Mouse (Mus musculus) stomach, postnatal 0 days (tissue): Measurements from ENCODE around the gene Gli1. TPM values are rescaled to one million over a fixed set of nuclear protein-coding genes. Genes with fewer than 3 reads are reported as not detected.
A peak's percentile ranks its signal among the peaks of the same experiment; 100 is the strongest.

ENCODE experiments used
- ATAC-seq: fragments of 200-750 bp; cut with Nextera tagmentation; 2 replicates; pipeline ENCODE4 v1.8.0; 2017; ENCODE audit not compliant: low FRiP score, low TSS enrichment
- DNase-seq: peaks from one replicate; pipeline ENCODE4 v3.0.0-alpha.2; 2016; ENCODE audit warnings: low spot score
- H3K27ac ChIP-seq: fragments of 300-500 bp; sonication (generic); replicated peaks from 2 replicates; pipeline ENCODE4 v1.5.1; 2014; ENCODE audit warnings: mild to moderate bottlenecking, control low read depth
- H3K27me3 ChIP-seq: fragments of 300-500 bp; sonication (generic); 2 replicates; pipeline ENCODE4 v1.6.1; 2014; ENCODE audit warnings: low read length; ENCODE audit not compliant: control insufficient read depth, insufficient read depth
- H3K36me3 ChIP-seq: fragments of 300-500 bp; sonication (generic); 2 replicates; pipeline ENCODE4 v1.6.1; 2014; ENCODE audit warnings: low read length, mixed read lengths; ENCODE audit not compliant: control insufficient read depth, insufficient read depth
- H3K4me1 ChIP-seq: fragments of 300-500 bp; sonication (generic); replicated peaks from 2 replicates; pipeline ENCODE4 v1.6.1; 2014; ENCODE audit warnings: antibody characterized with exemption; ENCODE audit not compliant: control insufficient read depth, insufficient read depth
- H3K4me2 ChIP-seq: fragments of 300-500 bp; sonication (generic); replicated peaks from 2 replicates; pipeline ENCODE4 v1.6.1; 2014; ENCODE audit warnings: low read depth, mild to moderate bottlenecking, control low read depth, moderate library complexity
- H3K4me3 ChIP-seq: fragments of 300-500 bp; sonication (generic); 2 replicates; pipeline ENCODE4 v1.5.1; 2014; ENCODE audit warnings: low read depth, low read length, control low read depth
- H3K9ac ChIP-seq: fragments of 300-500 bp; sonication (generic); 2 replicates; pipeline ENCODE4 v1.6.1; 2014; ENCODE audit warnings: mild to moderate bottlenecking, low read length, control low read depth, mixed read lengths
- H3K9me3 ChIP-seq: fragments of 300-500 bp; sonication (generic); 2 replicates; pipeline ENCODE4 v1.6.1; 2016; ENCODE audit warnings: low read length; ENCODE audit not compliant: control insufficient read depth
- CTCF ChIP-seq: IDR thresholded peaks from 2 replicates; pipeline ENCODE4 v1.5.1; 2016; ENCODE audit warnings: antibody characterized with exemption, low read depth, mild to moderate bottlenecking, moderate library complexity
- EP300 ChIP-seq: optimal IDR thresholded peaks from 2 replicates; pipeline ENCODE3; 2016; ENCODE audit warnings: antibody characterized with exemption
- WGBS: fragments of 180-500 bp; shearing (Covaris S2); extraction: QIAGEN DNeasy Blood & Tissue Kit; methylation state at CpG from one replicate; pipeline ENCODE4 v1.1.7; 2014; 5-methylcytosine and 5-hydroxymethylcytosine counted together
- polyA plus RNA-seq: library from polyadenylated mRNA; unstranded; fragments of >200 nt; fragmentation: Nextera tagmentation; extraction: Ambion mirVana; gene quantifications from 2 replicates; pipeline ENCODE4 v1.2.1, GENCODE M21; 2015

The Gli1 gene
- polyA plus RNA-seq, 1 experiment from 2014 or later, result 2.3 TPM

GRCm38 (mm10) chr10:127350594-127351284, 9.0 kb upstream of the Gli1 start:
- no peak for TF ChIP-seq EP300
- TF ChIP-seq CTCF, result peak; percentile 96
- ATAC-seq (peak; percentile 73), DNase-seq (peak; percentile 82)
- Histone ChIP-seq H3K27me3 (no peaks in the 10 kb centered on the region), H3K4me1 (no peaks in the 10 kb centered on the region), H3K36me3 (no peaks in the 10 kb centered on the region), H3K9ac (no peak overlapping the region), H3K9me3 (no peaks in the 10 kb centered on the region), H3K4me2 (peak overlapping the region; percentile 28; the same call in 1 of the 2 replicates), H3K27ac (no peak overlapping the region), H3K4me3 (no peak overlapping the region)
- WGBS, result 9% methylated on average over 24 of the region's 24 CpGs

- no peak for DNase-seq
- Histone ChIP-seq H3K27ac (no peak overlapping the region), H3K36me3 (no peaks in the 10 kb centered on the region), H3K9me3 (no peaks in the 10 kb centered on the region), H3K4me2 (no peak overlapping the region), H3K4me3 (no peak overlapping the region), H3K9ac (no peak overlapping the region), H3K4me1 (no peaks in the 10 kb centered on the region), H3K27me3 (no peaks in the 10 kb centered on the region)
- TF ChIP-seq EP300 (no peak), CTCF (no peak)
- ATAC-seq, result no peak
- WGBS, result 74% methylated on average over 8 of the region's 8 CpGs
These were observed 8.0 kb upstream of the Gli1 start for GRCm38 (mm10) chr10:127349810-127350209.

- no peak overlapping the region for H3K4me2 ChIP-seq
- 66% methylated on average over 4 of the region's 4 CpGs for WGBS
- ATAC-seq, result no peak
- H3K4me3 ChIP-seq, result no peak overlapping the region
- no peaks in the 10 kb centered on the region for H3K9me3 ChIP-seq
- H3K4me1 ChIP-seq, result no peaks in the 10 kb centered on the region
- H3K27me3 ChIP-seq, result no peaks in the 10 kb centered on the region
- DNase-seq, result no peak
- H3K27ac ChIP-seq, result no peak overlapping the region
- no peak overlapping the region for H3K9ac ChIP-seq
- no peak for TF ChIP-seq EP300
- TF ChIP-seq CTCF, result peak; percentile 45
- no peaks in the 10 kb centered on the region for H3K36me3 ChIP-seq
These were observed 7.2 kb upstream of the Gli1 start for GRCm38 (mm10) chr10:127348957-127349356.

GRCm38 (mm10) chr10:127346173-127346572, 4.4 kb upstream of the Gli1 start:
- 74% methylated on average over 3 of the region's 3 CpGs for WGBS
- TF ChIP-seq EP300, result no peak
- no peak for TF ChIP-seq CTCF

GRCm38 (mm10) chr10:127343029-127343428, 1.3 kb upstream of the Gli1 start:
- H3K27ac ChIP-seq, result no peak overlapping the region
- ATAC-seq (no peak), DNase-seq (no peak)
- H3K9me3 ChIP-seq, result no peaks in the 10 kb centered on the region
- H3K4me3 ChIP-seq, result no peak overlapping the region
- TF ChIP-seq CTCF, result no peak
- TF ChIP-seq EP300, result no peak
- H3K27me3 ChIP-seq, result no peaks in the 10 kb centered on the region; the same call in 1 of the 2 replicates
- no peaks in the 10 kb centered on the region for H3K36me3 ChIP-seq
- no peaks in the 10 kb centered on the region; the same call in 1 of the 2 replicates for H3K4me1 ChIP-seq
- no peak overlapping the region for H3K4me2 ChIP-seq
- H3K9ac ChIP-seq, result no peak overlapping the region
- 74% methylated on average over 3 of the region's 3 CpGs for WGBS

More at GRCm38 (mm10) chr10:127346173-127346572, 4.4 kb upstream of the Gli1 start:
- Histone ChIP-seq H3K27ac (no peak overlapping the region), H3K4me3 (no peak overlapping the region), H3K4me2 (no peak overlapping the region), H3K9me3 (no peaks in the 10 kb centered on the region), H3K9ac (no peak overlapping the region), H3K27me3 (no peaks in the 10 kb centered on the region), H3K36me3 (no peaks in the 10 kb centered on the region), H3K4me1 (no peaks in the 10 kb centered on the region)
- ATAC-seq, result no peak
- no peak for DNase-seq

- Histone ChIP-seq H3K9ac (peak overlapping the region; percentile 57), H3K4me3 (peak overlapping the region; percentile 50), H3K27me3 (no peaks in the 10 kb centered on the region; the same call in 1 of the 2 replicates), H3K9me3 (no peaks in the 10 kb centered on the region), H3K27ac (peak overlapping the region; percentile 89), H3K4me1 (no peaks in the 10 kb centered on the region; the same call in 1 of the 2 replicates), H3K36me3 (no peaks in the 10 kb centered on the region), H3K4me2 (peak overlapping the region; percentile 86)
- WGBS, result 3% methylated on average over 5 of the region's 11 CpGs
- TF ChIP-seq CTCF, result no peak
- no peak for TF ChIP-seq EP300
- ATAC-seq (no peak), DNase-seq (no peak)
These were observed 449 bp downstream of the Gli1 start for GRCm38 (mm10) chr10:127341360-127341690.
